Mouse (Mus musculus): ENCODE data around the gene Supt6.

GRCm38 (mm10) chr11:78165761-78166109, 80.1 kb downstream of the Supt6 start:
- TF ChIP-seq CTCF (IDR thresholded peaks at IDR 0.05) = no peak
- TF ChIP-seq EP300 (IDR thresholded peaks at IDR 0.05) = peak; percentile 41
